Mouse (Mus musculus) heart, adult 8-10 months (tissue): ENCODE results near the gene Zfp579. TPM values are rescaled to one million over a fixed set of nuclear protein-coding genes. Genes with fewer than 3 reads are reported as not detected.

ENCODE experiments used
- DNase-seq: peaks from one replicate; pipeline ENCODE4 v3.0.0; 2022; ENCODE audit warnings: low spot score
- total RNA-seq, 4 experiments: library from RNA; stranded (reverse); gene quantifications; 2 replicates each; pipeline ENCODE4 v1.2.4; 2022

Zfp579 gene
- total RNA-seq, 4 experiments from 2014 or later, result 9.7 to 19.8 (median 11.8) TPM

DNA sequence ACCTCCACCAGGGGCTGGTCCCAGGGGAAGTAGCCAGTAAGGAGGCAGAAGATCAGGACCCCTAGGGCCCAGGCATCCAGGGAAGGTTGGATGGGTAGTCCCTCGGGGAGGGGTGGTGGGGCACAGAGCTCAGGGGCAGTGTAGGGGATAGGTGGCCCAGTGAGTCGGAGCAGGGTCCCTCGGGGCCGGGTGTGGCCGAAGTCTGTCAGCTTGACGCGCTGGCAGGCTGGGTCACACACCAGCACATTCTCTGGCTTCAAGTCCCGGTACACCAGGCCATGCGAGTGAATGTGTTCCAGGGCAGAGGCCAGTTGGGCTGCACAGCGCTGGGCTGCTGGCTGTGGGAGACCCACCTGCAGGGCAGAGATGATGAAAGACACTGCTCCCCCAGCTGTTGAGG, 38.6 kb downstream of the Zfp579 start:
- DNase-seq, result no peak

DNA sequence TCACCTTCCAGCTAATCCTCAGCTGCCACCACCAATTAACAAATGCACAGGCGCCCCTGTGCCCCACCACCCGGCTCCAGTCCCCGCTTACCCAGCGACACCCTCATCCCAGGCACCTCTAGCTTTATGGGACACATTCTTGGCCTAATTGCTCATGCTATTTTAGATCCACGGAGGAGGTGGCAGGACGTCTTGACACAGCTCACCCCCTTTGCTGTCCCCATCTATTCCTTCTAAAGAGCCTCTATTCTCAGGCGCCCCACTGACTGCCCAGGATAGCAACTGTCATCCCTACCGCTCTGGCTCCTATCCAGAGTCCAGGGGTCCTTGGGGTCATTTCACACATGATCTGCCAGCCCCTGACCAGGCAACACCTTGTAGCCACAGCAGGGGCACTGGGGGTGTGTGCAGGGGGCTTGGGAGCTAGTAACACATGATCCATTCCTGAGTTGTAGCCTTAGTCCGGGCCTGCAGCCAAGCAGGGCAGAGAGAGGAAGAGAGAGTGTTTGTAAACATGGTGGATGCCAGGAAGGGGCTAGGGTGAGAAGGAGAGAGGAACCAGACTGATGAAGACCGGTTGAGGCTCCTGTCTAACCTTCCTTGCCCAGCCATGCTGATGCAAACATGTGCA, 42.0 kb downstream of the Zfp579 start:
- no peak for DNase-seq

GRCm38 (mm10) chr7:4950561-4951342, 45.2 kb downstream of the Zfp579 start:
- DNase-seq, result peak; percentile 32

GRCm38 (mm10) chr7:4948386-4948785, 47.6 kb downstream of the Zfp579 start:
- DNase-seq, result no peak

- DNase-seq, result peak; percentile 63
Observed at GRCm38 (mm10) chr7:4947855-4948254, 48.1 kb downstream of the Zfp579 start.

DNA sequence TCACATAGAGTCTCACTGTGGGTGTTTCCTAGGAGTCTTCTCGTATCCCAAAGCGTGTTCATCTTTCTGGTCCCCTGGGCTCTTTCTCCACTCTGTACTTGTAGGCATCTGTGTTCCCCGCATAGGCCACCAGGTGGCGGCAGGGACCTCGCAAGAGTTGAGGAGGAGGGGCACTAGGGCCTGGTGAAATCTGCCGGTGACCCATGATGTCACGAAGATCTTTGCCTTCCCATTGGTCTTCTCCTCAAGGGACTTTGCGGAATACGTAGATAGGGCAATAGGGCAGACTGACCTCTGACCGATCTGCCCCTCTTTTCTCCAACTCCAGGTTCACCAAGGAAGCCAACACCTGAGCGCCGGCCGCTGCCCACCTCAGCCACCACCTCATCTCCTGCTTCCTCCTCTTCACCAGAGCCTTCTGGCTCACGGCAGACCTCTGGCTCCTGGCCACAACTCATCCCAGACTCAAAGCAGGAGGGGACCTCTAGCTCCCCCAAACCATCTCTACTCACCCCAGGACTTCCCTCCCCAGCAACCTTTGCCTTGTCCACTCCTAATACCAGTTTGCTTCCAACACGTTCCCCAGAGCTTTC, 52.6 kb downstream of the Zfp579 start:
- DNase-seq, result peak; percentile 97

DNA sequence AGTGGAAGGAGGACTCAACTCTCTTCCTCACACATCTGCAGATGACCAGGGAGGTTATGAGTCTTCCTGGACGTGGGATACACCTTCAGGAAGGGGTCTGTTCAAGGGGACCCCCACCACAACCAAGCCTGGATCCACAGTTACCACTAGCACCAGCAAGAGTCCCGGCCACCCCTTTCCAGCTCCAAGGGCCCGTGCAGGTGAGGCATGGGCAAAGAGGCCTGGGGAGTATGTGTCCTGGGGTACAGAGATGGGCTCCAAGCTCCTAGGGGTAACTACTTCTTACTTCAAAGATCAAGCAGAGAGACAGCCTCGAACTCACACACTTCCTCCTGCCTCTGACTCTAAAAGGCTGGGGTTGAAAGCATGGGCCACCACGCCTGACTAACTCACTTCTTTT, 53.3 kb downstream of the Zfp579 start:
- DNase-seq, result no peak

GRCm38 (mm10) chr7:4940068-4940479, 55.9 kb downstream of the Zfp579 start:
- DNase-seq, result peak; percentile 89

DNA sequence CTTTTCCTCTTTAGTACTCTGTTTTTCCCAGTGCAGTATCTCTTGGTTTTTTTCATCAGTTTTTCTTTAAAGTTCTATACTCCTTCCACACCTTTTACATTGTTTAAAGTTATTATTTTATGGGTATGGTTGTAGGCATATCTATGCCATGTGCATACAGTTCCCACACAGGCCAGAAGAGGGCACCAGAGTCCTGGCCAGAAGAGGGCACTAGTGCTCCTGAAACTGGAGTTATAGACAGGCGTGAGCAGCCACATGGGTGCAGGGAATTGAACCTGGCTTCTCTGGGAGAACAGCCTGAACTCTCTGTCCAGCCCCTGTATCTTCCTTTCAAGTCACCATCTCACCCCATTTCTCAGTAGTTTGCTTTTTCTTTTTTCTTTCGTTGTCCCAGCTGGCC, 57.5 kb downstream of the Zfp579 start:
- DNase-seq, result peak; percentile 77

GRCm38 (mm10) chr7:4937392-4937791, 58.6 kb downstream of the Zfp579 start:
- DNase-seq, result no peak

DNA sequence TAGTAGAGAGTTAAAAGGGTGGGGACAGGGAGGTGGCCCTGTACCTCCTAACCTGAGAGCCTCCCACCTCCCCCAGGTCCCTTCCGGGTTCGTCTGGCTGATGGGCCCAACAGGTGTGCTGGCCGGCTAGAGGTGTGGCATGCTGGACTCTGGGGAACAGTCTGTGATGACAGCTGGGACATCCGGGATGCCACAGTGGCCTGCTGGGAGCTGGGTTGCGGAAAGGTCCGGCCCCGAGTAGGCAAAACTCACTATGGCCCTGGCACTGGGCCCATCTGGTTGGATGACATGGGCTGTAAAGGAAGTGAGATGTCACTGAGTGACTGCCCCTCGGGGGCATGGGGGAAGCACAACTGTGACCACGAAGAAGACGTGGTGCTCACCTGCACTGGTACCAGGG, 59.1 kb downstream of the Zfp579 start:
- DNase-seq, result no peak

DNA sequence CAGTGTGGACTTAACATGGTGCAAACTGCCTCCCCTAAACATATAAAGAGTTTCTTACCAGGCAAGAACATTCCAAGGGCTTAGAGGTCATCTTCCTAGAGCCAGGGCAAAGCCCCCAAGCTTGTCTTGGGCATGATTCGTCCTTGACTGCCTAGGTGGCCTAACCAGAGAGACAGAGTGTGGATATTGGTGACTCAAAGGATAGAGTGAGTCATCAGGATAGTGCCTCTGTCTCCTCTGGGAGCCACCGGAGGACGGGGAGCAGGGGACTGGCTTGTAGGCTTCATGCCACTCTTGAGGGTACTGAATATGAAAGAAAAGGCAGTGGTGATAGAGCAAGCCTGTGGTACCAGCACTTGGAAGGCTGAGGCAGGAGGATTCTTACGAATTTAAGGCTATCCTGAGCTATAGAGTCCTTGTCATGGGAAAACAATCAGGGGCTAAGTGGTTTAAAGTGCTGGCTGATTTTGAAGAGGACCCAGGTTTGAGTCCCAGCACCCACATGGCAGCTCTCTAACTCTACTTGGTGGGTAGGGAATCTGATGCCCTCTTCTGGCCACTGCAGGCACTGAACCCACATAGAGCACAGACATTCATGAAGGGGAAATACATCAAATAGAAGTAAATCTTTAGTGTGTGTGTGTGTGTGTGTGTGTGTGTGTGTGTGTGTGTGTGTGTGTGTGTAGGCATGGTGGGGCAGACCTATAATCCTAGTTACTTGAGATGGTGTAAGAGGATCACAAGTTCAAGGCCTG, 61.6 kb downstream of the Zfp579 start:
- DNase-seq, result no peak

Other genes starting within 250 kb of the Zfp579 start
- gene Cox6b2, start 243.1 kb downstream of the Zfp579 start, total RNA-seq, result 1 to 10 TPM; 1.8 to 3.8 (median 2.8) TPM
- gene Fam71e2, start 224.9 kb downstream of the Zfp579 start, total RNA-seq, result not detected
- gene Il11, start 213.3 kb downstream of the Zfp579 start, total RNA-seq, result under 1 TPM in 1 of 4 experiments, not detected in 3; 0.19 TPM
- not detected for gene Tmem190, start 213.2 kb downstream of the Zfp579 start, total RNA-seq
- 1 to 10 TPM; 2.2 to 5.5 (median 5.0) TPM for gene Tmem238, start 206.5 kb downstream of the Zfp579 start, total RNA-seq
- 100 to 1,000 TPM; 453 to 560 (median 508) TPM for gene Rpl28, start 203.3 kb downstream of the Zfp579 start, total RNA-seq
- gene Ube2s, start 183.6 kb downstream of the Zfp579 start, total RNA-seq, result 100 to 1,000 TPM in 1 of 4 experiments, 10 to 100 TPM in 3; 76.2 to 103 (median 88.7) TPM
- under 1 TPM in 3 of 4 experiments, not detected in 1; 0.09 to 0.56 (median 0.25) TPM for gene Shisa7, start 151.5 kb downstream of the Zfp579 start, total RNA-seq
- 1 to 10 TPM; 5.3 to 6.1 (median 6.0) TPM for gene Isoc2b, start 125.9 kb downstream of the Zfp579 start, total RNA-seq
- gene Isoc2a, start 119.0 kb downstream of the Zfp579 start, total RNA-seq, result 10 to 100 TPM; 52.2 to 62.9 (median 54.4) TPM
- gene Gm36210, start 89.6 kb downstream of the Zfp579 start, total RNA-seq, result under 1 TPM in 2 of 4 experiments, not detected in 2; 0.22 to 0.43 TPM
- 1 to 10 TPM; 6.4 to 8.4 (median 7.5) TPM for gene Zfp628, start 80.9 kb downstream of the Zfp579 start, total RNA-seq
- 1 to 10 TPM; 4.7 to 6.7 (median 5.3) TPM for gene Nat14, start 74.1 kb downstream of the Zfp579 start, total RNA-seq
- 1 to 10 TPM; 1.4 to 2.5 (median 1.9) TPM for gene Ssc5d, start 70.4 kb downstream of the Zfp579 start, total RNA-seq
- gene Sbk2, start 31.8 kb downstream of the Zfp579 start, total RNA-seq, result 10 to 100 TPM; 27.3 to 40.6 (median 33.1) TPM
- gene Sbk3, start 25.0 kb downstream of the Zfp579 start, total RNA-seq, result 10 to 100 TPM; 28.3 to 70.4 (median 46.3) TPM
- gene Zfp524, start 18.3 kb upstream of the Zfp579 start, total RNA-seq, result 10 to 100 TPM in 2 of 4 experiments, 1 to 10 TPM in 2; 7.2 to 12.1 (median 9.5) TPM
- 10 to 100 TPM; 15.2 to 25.9 (median 17.5) TPM for gene Fiz1, start 18.5 kb upstream of the Zfp579 start, total RNA-seq
- gene Gm44973, start 19.3 kb upstream of the Zfp579 start, total RNA-seq, result not detected
- 10 to 100 TPM; 11.5 to 13.3 (median 12.8) TPM for gene Zfp865, start 24.2 kb upstream of the Zfp579 start, total RNA-seq
- under 1 TPM in 1 of 4 experiments, not detected in 3; 0.22 TPM for gene Ccdc106, start 24.4 kb upstream of the Zfp579 start, total RNA-seq
- gene 4632433K11Rik, start 38.0 kb upstream of the Zfp579 start, total RNA-seq, result under 1 TPM in 1 of 4 experiments, not detected in 3; 0.37 TPM
- gene Zfp784, start 42.3 kb upstream of the Zfp579 start, total RNA-seq, result 1 to 10 TPM; 4.9 to 7.4 (median 6.0) TPM
- 1 to 10 TPM; 3.2 to 4.4 (median 4.0) TPM for gene Zfp580, start 55.4 kb upstream of the Zfp579 start, total RNA-seq
- gene U2af2, start 66.0 kb upstream of the Zfp579 start, total RNA-seq, result 10 to 100 TPM; 61.7 to 69.8 (median 64.9) TPM
- 100 to 1,000 TPM; 164 to 192 (median 185) TPM for gene Epn1, start 84.1 kb upstream of the Zfp579 start, total RNA-seq
- not detected for gene Rfpl4, start 120.8 kb upstream of the Zfp579 start, total RNA-seq
- 1 to 10 TPM; 7.4 to 9.7 (median 8.9) TPM for gene Rasl2-9, start 129.8 kb upstream of the Zfp579 start, total RNA-seq
- gene Vmn1r55, start 153.5 kb upstream of the Zfp579 start, total RNA-seq, result not detected
- gene Vmn1r56, start 200.6 kb upstream of the Zfp579 start, total RNA-seq, result not detected
- not detected for gene Vmn1r57, start 222.3 kb upstream of the Zfp579 start, total RNA-seq